Mouse (Mus musculus) neural tube, embryonic 14.5 days (tissue): ENCODE measurements around the gene P2ry1. TPM values are rescaled to one million over a fixed set of nuclear protein-coding genes. Genes with fewer than 3 reads are reported as not detected.

Experiments
- ATAC-seq: fragments of 200-750 bp; cut with Nextera tagmentation; 2 replicates; pipeline ENCODE4 v1.8.0; 2017; ENCODE audit warnings: low read depth, mild to moderate bottlenecking, moderate TSS enrichment, moderate library complexity
- H3K27ac ChIP-seq: fragments of 300-500 bp; sonication (generic); 2 replicates; pipeline ENCODE4 v1.5.1; 2014; ENCODE audit warnings: low read depth, mild to moderate bottlenecking, control low read depth, low read length, moderate library complexity, mixed read lengths
- H3K27me3 ChIP-seq: fragments of 300-500 bp; sonication (generic); 2 replicates; pipeline ENCODE4 v1.6.1; 2014; ENCODE audit warnings: low read length; ENCODE audit not compliant: control insufficient read depth, insufficient read depth
- H3K36me3 ChIP-seq: fragments of 300-500 bp; sonication (generic); 2 replicates; pipeline ENCODE4 v1.6.1; 2014; ENCODE audit warnings: low read length, mixed read lengths; ENCODE audit not compliant: control insufficient read depth, insufficient read depth
- H3K4me1 ChIP-seq: fragments of 300-500 bp; sonication (generic); 2 replicates; pipeline ENCODE4 v1.6.1; 2014; ENCODE audit warnings: low read length; ENCODE audit not compliant: control insufficient read depth, insufficient read depth
- H3K4me2 ChIP-seq: fragments of 300-500 bp; sonication (generic); 2 replicates; pipeline ENCODE4 v1.6.1; 2014; ENCODE audit warnings: mild to moderate bottlenecking, low read depth, low read length, control low read depth
- H3K4me3 ChIP-seq: fragments of 300-500 bp; sonication (generic); 2 replicates; pipeline ENCODE4 v1.5.1; 2014; ENCODE audit warnings: low read depth, low read length, control low read depth, mixed read lengths
- H3K9ac ChIP-seq: fragments of 300-500 bp; sonication (generic); replicated peaks from 2 replicates; pipeline ENCODE4 v1.6.1; 2014; ENCODE audit warnings: low read depth, mild to moderate bottlenecking, control low read depth, low read length, mixed read lengths
- H3K9me3 ChIP-seq: fragments of 300-500 bp; sonication (generic); 2 replicates; pipeline ENCODE4 v1.6.1; 2016; ENCODE audit warnings: low read length; ENCODE audit not compliant: control insufficient read depth
- WGBS: fragments of 180-500 bp; shearing (Covaris S2); extraction: QIAGEN DNeasy Blood & Tissue Kit; methylation state at CpG from one replicate; pipeline ENCODE4 v1.1.7; 2014; 5-methylcytosine and 5-hydroxymethylcytosine counted together
- polyA plus RNA-seq: library from polyadenylated mRNA; unstranded; fragments of >200 nt; fragmentation: Nextera tagmentation; extraction: Ambion mirVana; gene quantifications from 2 replicates; pipeline ENCODE4 v1.2.1, GENCODE M21; 2014

P2ry1 gene
- polyA plus RNA-seq, 1 experiment from 2014 or later: 1.7 TPM

DNA sequence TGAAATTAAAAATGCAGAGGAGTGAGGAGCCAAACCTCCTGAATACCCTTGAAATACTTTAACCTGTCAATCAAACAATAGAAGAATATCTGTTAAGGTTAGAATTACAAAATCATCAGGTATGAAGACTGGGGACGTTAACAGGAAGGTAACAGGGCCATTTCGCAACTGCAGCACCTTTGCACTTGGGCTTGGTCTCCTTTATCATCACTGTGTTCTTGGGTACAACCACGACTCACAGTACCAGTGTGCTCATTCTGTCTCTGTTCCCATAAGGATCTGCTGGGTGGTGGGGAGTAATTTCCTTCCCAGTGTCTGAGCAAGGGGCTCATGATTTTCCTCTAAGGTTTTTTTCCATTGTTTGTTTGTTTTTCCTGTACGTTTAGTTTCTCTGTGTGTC lies 1.8 kb upstream of the P2ry1 start:
- Histone ChIP-seq H3K9me3 (no peaks in the 10 kb centered on the region), H3K27me3 (peaks cover 13% of the 10 kb centered on the region), H3K9ac (no peak overlapping the region), H3K36me3 (no peaks in the 10 kb centered on the region), H3K4me1 (no peaks in the 10 kb centered on the region), H3K4me3 (no peak overlapping the region), H3K27ac (no peak overlapping the region), H3K4me2 (no peak overlapping the region)
- 79% methylated on average over 4 of the region's 4 CpGs for WGBS
- ATAC-seq: no peak

- WGBS: 2% methylated on average over 20 of the region's 20 CpGs
- H3K36me3 ChIP-seq: no peaks in the 10 kb centered on the region
- peaks cover 13% of the 10 kb centered on the region for H3K27me3 ChIP-seq
- H3K9me3 ChIP-seq: no peaks in the 10 kb centered on the region
- H3K27ac ChIP-seq: no peak overlapping the region
- H3K4me1 ChIP-seq: no peaks in the 10 kb centered on the region
- H3K9ac ChIP-seq: peak overlapping the region; percentile 56
- peak; percentile 72 for ATAC-seq
- peak overlapping the region; percentile 99 for H3K4me2 ChIP-seq
- peak overlapping the region; percentile 60 for H3K4me3 ChIP-seq
These were observed 576 bp upstream of the P2ry1 start for GRCm38 (mm10) chr3:61001852-61002586.

GRCm38 (mm10) chr3:61004611-61005010 lies 2.0 kb downstream of the P2ry1 start:
- no peak overlapping the region for H3K9ac ChIP-seq
- H3K4me1 ChIP-seq: no peaks in the 10 kb centered on the region
- H3K27ac ChIP-seq: no peak overlapping the region
- no peak overlapping the region for H3K4me2 ChIP-seq
- no peaks in the 10 kb centered on the region for H3K9me3 ChIP-seq
- 90% methylated on average over 1 of the region's 1 CpGs for WGBS
- H3K36me3 ChIP-seq: no peaks in the 10 kb centered on the region
- H3K27me3 ChIP-seq: peaks cover 13% of the 10 kb centered on the region
- no peak overlapping the region for H3K4me3 ChIP-seq
- no peak for ATAC-seq

- Histone ChIP-seq H3K36me3 (no peaks in the 10 kb centered on the region), H3K9me3 (no peaks in the 10 kb centered on the region), H3K27ac (no peak overlapping the region), H3K4me1 (no peaks in the 10 kb centered on the region), H3K4me3 (no peak overlapping the region), H3K9ac (no peak overlapping the region), H3K27me3 (no peaks in the 10 kb centered on the region), H3K4me2 (no peak overlapping the region)
- WGBS: 49% methylated on average over 5 of the region's 5 CpGs
- no peak for ATAC-seq
These were observed 9.1 kb downstream of the P2ry1 start for GRCm38 (mm10) chr3:61011660-61012059.

- no peak for ATAC-seq
- Histone ChIP-seq H3K27me3 (no peaks in the 10 kb centered on the region), H3K4me3 (no peak overlapping the region), H3K9ac (no peak overlapping the region), H3K36me3 (no peaks in the 10 kb centered on the region), H3K4me2 (no peak overlapping the region), H3K4me1 (no peaks in the 10 kb centered on the region), H3K27ac (no peak overlapping the region), H3K9me3 (no peaks in the 10 kb centered on the region)
These were observed 10.0 kb downstream of the P2ry1 start for GRCm38 (mm10) chr3:61012550-61012949.

DNA sequence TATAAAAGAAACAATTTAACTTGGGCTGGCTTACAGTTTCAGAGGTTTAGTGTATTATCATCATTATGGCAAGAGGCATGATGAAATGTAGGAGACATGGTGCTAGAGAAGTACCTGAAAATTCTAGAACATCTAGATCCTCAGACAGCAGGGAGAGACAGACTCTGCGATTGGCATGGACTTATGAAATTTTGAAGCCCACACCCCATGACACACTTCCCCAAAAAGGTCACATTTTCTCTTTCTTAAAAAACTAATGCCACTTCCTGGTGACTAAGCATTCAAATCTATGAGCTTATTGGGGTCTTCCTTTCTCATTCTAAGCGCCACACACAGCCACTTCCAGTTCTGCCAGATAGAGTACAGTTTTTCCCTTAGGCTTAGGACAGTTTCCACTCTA lies 14.1 kb downstream of the P2ry1 start:
- Histone ChIP-seq H3K4me2 (no peak overlapping the region), H3K27me3 (no peaks in the 10 kb centered on the region), H3K9me3 (no peaks in the 10 kb centered on the region), H3K36me3 (no peaks in the 10 kb centered on the region), H3K4me3 (no peak overlapping the region), H3K4me1 (no peaks in the 10 kb centered on the region), H3K9ac (no peak overlapping the region), H3K27ac (no peak overlapping the region)
- ATAC-seq: no peak
- 86% methylated on average over 2 of the region's 2 CpGs for WGBS

- H3K27ac ChIP-seq: no peak overlapping the region
- ATAC-seq: no peak
- no peak overlapping the region for H3K9ac ChIP-seq
- H3K4me1 ChIP-seq: no peaks in the 10 kb centered on the region
- H3K9me3 ChIP-seq: no peaks in the 10 kb centered on the region
- no peaks in the 10 kb centered on the region for H3K36me3 ChIP-seq
- WGBS: 84% methylated on average over 4 of the region's 4 CpGs
- no peak overlapping the region for H3K4me3 ChIP-seq
- no peak overlapping the region for H3K4me2 ChIP-seq
- H3K27me3 ChIP-seq: no peaks in the 10 kb centered on the region
These were observed 29.5 kb downstream of the P2ry1 start for GRCm38 (mm10) chr3:61032100-61032499.

DNA sequence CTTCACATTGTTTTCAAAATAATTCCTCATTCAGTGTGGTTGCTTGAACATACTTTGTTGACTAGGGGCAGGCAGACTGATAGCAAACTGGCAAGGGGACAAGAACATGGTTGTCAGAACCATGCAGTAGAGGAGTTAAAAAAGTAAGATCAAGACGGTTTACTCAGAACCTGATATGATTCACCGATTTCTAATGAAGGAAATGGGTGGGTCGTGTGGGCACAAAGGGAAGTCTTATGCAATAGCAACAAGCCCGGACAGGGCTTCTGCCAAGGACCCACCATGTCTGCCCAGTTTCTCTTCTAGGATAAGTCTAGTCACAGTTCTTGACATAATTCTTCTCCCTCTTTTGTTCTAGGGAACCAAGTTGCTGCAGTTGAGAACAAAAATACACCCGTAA lies 33.0 kb downstream of the P2ry1 start:
- no peaks in the 10 kb centered on the region for H3K4me1 ChIP-seq
- no peaks in the 10 kb centered on the region for H3K36me3 ChIP-seq
- H3K4me3 ChIP-seq: no peak overlapping the region
- H3K9me3 ChIP-seq: no peaks in the 10 kb centered on the region
- 78% methylated on average over 5 of the region's 5 CpGs for WGBS
- no peak overlapping the region for H3K4me2 ChIP-seq
- no peak for ATAC-seq
- no peaks in the 10 kb centered on the region for H3K27me3 ChIP-seq
- no peak overlapping the region for H3K9ac ChIP-seq
- no peak overlapping the region for H3K27ac ChIP-seq

- no peak overlapping the region for H3K9ac ChIP-seq
- H3K4me3 ChIP-seq: no peak overlapping the region
- H3K36me3 ChIP-seq: no peaks in the 10 kb centered on the region
- no peak overlapping the region for H3K4me2 ChIP-seq
- H3K4me1 ChIP-seq: no peaks in the 10 kb centered on the region
- H3K27me3 ChIP-seq: no peaks in the 10 kb centered on the region
- ATAC-seq: no peak
- 58% methylated on average over 5 of the region's 5 CpGs for WGBS
- no peaks in the 10 kb centered on the region for H3K9me3 ChIP-seq
- no peak overlapping the region for H3K27ac ChIP-seq
These were observed 37.3 kb downstream of the P2ry1 start for GRCm38 (mm10) chr3:61039916-61040315.
